Mouse (Mus musculus): ENCODE measurements around the gene Car5b.
A peak's percentile ranks its signal among the peaks of the same experiment; 100 is the strongest.

The Car5b gene

GRCm38 (mm10) chrX:164027607-164028289, at the start of gene Car5b:
Gene Car5b (minus strand): TSS chrX:164027997.
- DNase-seq (ENCODE audit: low spot score in 2 of 2) = peak; percentile 42 to 47

GRCm38 (mm10) chrX:164076040-164076775, 48.4 kb upstream of the Car5b start, which contains the start of gene Siah1b:
Gene Siah1b (minus strand): TSS chrX:164076493.
- DNase-seq (ENCODE audit: low spot score in 2 of 2) = peak; percentile 91 to 92

GRCm38 (mm10) chrX:164068968-164069367, 41.2 kb upstream of the Car5b start:
- DNase-seq (ENCODE audit: low spot score in 2 of 2) = no peak

GRCm38 (mm10) chrX:164066185-164066584, 38.4 kb upstream of the Car5b start:
- no peak for DNase-seq (ENCODE audit: low spot score in 2 of 2)

- no peak for DNase-seq (ENCODE audit: low spot score in 2 of 2)
These were observed 31.3 kb upstream of the Car5b start for GRCm38 (mm10) chrX:164059070-164059469.

GRCm38 (mm10) chrX:164058523-164058922, 30.7 kb upstream of the Car5b start:
- DNase-seq (ENCODE audit: low spot score in 2 of 2) = no peak

GRCm38 (mm10) chrX:164055726-164056125, 27.9 kb upstream of the Car5b start:
- no peak for DNase-seq (ENCODE audit: low spot score in 2 of 2)

GRCm38 (mm10) chrX:164046736-164047135, 18.9 kb upstream of the Car5b start:
- no peak for DNase-seq (ENCODE audit: low spot score in 2 of 2)

GRCm38 (mm10) chrX:164042069-164042468, 14.3 kb upstream of the Car5b start:
- peak; percentile 34 to 53 for DNase-seq (ENCODE audit: low spot score in 2 of 2)

- DNase-seq (ENCODE audit: low spot score in 2 of 2) = no peak
These were observed 11.1 kb upstream of the Car5b start for GRCm38 (mm10) chrX:164038882-164039281.

GRCm38 (mm10) chrX:164035931-164036330, 8.1 kb upstream of the Car5b start:
- DNase-seq (ENCODE audit: low spot score in 2 of 2) = no peak

GRCm38 (mm10) chrX:164035401-164035800, 7.6 kb upstream of the Car5b start:
- DNase-seq (ENCODE audit: low spot score in 2 of 2) = no peak

- DNase-seq (ENCODE audit: low spot score in 2 of 2) = no peak
These were observed 4.7 kb upstream of the Car5b start for GRCm38 (mm10) chrX:164032526-164032925.

GRCm38 (mm10) chrX:164015636-164016035, 12.2 kb downstream of the Car5b start:
- DNase-seq (ENCODE audit: low spot score in 2 of 2) = no peak

GRCm38 (mm10) chrX:164014956-164015355, 12.8 kb downstream of the Car5b start:
- no peak for DNase-seq (ENCODE audit: low spot score in 2 of 2)

- no peak for DNase-seq (ENCODE audit: low spot score in 2 of 2)
These were observed 14.5 kb downstream of the Car5b start for GRCm38 (mm10) chrX:164013318-164013717.

GRCm38 (mm10) chrX:164004809-164005208, 23.0 kb downstream of the Car5b start:
- no peak for DNase-seq (ENCODE audit: low spot score in 2 of 2)

GRCm38 (mm10) chrX:163999848-164000247, 27.9 kb downstream of the Car5b start:
- DNase-seq (ENCODE audit: low spot score in 2 of 2) = no peak

- no peak for DNase-seq (ENCODE audit: low spot score in 2 of 2)
These were observed 31.0 kb downstream of the Car5b start for GRCm38 (mm10) chrX:163996754-163997153.

- DNase-seq (ENCODE audit: low spot score in 2 of 2) = no peak
These were observed 40.0 kb downstream of the Car5b start for GRCm38 (mm10) chrX:163987718-163988374.

GRCm38 (mm10) chrX:163982129-163982528, 45.7 kb downstream of the Car5b start:
- DNase-seq (ENCODE audit: low spot score in 2 of 2) = no peak

GRCm38 (mm10) chrX:163981500-163981899, 46.3 kb downstream of the Car5b start:
- DNase-seq (ENCODE audit: low spot score in 2 of 2) = no peak

GRCm38 (mm10) chrX:163981092-163981491, 46.7 kb downstream of the Car5b start:
- DNase-seq (ENCODE audit: low spot score in 2 of 2) = no peak
